Mouse (Mus musculus) lung, adult 2 months (tissue): ENCODE measurements around the gene Ndufs7.

Experiments used
- CTCF ChIP-seq: fragments of 200-500 bp; IDR thresholded peaks from 2 replicates; pipeline ENCODE4 v1.5.1; 2011; ENCODE audit warnings: mild to moderate bottlenecking, low read length, control low read depth; ENCODE audit not compliant: insufficient read depth
- POLR2A ChIP-seq: fragments of 200-500 bp; IDR thresholded peaks from 2 replicates; pipeline ENCODE4 v1.6.1; 2011; ENCODE audit warnings: low read depth, mild to moderate bottlenecking, control low read depth, low read length, borderline replicate concordance; ENCODE audit errors: extremely low read depth

- TF ChIP-seq CTCF (no peak), POLR2A (no peak)
Observed at GRCm38 (mm10) chr10:80259463-80259805, 10.5 kb downstream of the Ndufs7 start.
